ENCODE assay signal across 1 mouse cellular context in the genomic region with DNA sequence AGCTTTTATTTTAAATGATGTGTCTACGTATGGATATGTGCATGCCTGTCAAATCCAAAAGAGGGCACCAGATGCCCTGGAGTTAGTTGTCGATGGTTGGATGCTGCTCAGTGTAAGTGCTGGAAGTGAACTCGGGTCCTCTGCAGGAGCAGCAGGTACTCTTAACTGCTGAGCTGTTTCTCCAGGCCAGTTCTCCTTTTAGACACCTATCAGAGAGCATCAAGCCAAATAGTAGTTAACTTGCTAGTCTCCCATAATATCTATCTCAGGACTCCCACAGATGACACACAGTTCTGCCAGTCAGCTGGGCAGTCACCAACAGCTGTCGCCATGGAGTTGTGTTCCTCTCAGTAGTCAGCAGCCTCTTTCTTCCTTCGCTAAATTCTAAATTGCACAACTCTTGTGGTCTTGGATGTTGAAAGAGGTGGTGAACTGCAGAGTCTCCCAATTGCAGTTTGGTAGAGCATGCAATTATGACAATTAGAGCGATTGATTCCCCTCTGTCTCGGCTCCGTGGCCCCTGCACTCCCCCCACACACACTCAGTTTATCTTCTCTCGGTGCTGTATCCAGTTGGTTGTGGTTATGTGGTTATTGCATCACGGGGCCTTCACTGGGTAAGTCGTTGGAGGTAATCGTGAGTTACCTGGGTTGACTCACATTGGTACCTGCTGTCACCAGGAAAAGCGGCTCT.
A peak's percentile ranks its signal among the peaks of the same experiment; 100 is the strongest.
TF ChIP-seq lines count a peak whose summit lies in the region.

No protein-coding gene starts in this region.

TF ChIP-seq in MEL, 35 proteins besides CTCF, POLR2A, EP300 and RAD21 (continued from another document):
- peak; percentile 27; the same call in 1 of the 2 replicates for TF ChIP-seq SMC3 (IDR thresholded peaks at IDR 0.05; ENCODE audit: low read depth, low read length)
- no peak for TF ChIP-seq USF2 (IDR thresholded peaks at IDR 0.05; ENCODE audit: borderline replicate concordance in 1 of 2, insufficient read depth in 1 of 2, low read depth in 1 of 2, low read length in 2 of 2)
- no peak for TF ChIP-seq POLR2AphosphoS2 (IDR thresholded peaks at IDR 0.05; ENCODE audit: low read length)
- TF ChIP-seq BHLHE40 (IDR thresholded peaks at IDR 0.05; ENCODE audit: borderline replicate concordance, low read depth, low read length), result peak; percentile 50; the same call in 1 of the 2 replicates
- no peak for TF ChIP-seq JUND (IDR thresholded peaks at IDR 0.05; ENCODE audit: low read depth, low read length)
- TF ChIP-seq ELF1 (IDR thresholded peaks at IDR 0.05; ENCODE audit: low read depth, low read length), result no peak
- TF ChIP-seq ZNF384 (IDR thresholded peaks at IDR 0.05; ENCODE audit: low read depth, low read length), result no peak
- 0 out of 2 replicates have a peak, but pooled peaks have one; percentile 10 for TF ChIP-seq UBTF (IDR thresholded peaks at IDR 0.05; ENCODE audit: borderline replicate concordance, insufficient read depth, low read depth, low read length)
- TF ChIP-seq USF1 (IDR thresholded peaks at IDR 0.05; ENCODE audit: low read depth, low read length), result no peak; the same call in 1 of the 2 replicates
- TF ChIP-seq NRF1 (IDR thresholded peaks at IDR 0.05; ENCODE audit: insufficient read depth, low read depth, low read length, poor library complexity, severe bottlenecking), result no peak
- TF ChIP-seq MXI1 (IDR thresholded peaks at IDR 0.05; ENCODE audit: low read depth, low read length), result no peak; the same call in 1 of the 2 replicates
- no peak for TF ChIP-seq KAT2A (conservative IDR thresholded peaks at IDR 0.05; ENCODE audit: low read depth, low read length)
- no peak for TF ChIP-seq NELFE (IDR thresholded peaks at IDR 0.05; ENCODE audit: low read depth, low read length)
- no peak for TF ChIP-seq E2F4 (IDR thresholded peaks at IDR 0.05; ENCODE audit: borderline replicate concordance, low read depth, low read length)
- TF ChIP-seq MEF2A (IDR thresholded peaks at IDR 0.05; ENCODE audit: extremely low read depth, insufficient replicate concordance, low read depth, low read length, poor library complexity, severe bottlenecking), result no peak
- peak; percentile 62 for TF ChIP-seq TBP (IDR thresholded peaks at IDR 0.05; ENCODE audit: low read depth, low read length)
- TF ChIP-seq CHD1 (IDR thresholded peaks at IDR 0.05; ENCODE audit: low read depth, low read length), result no peak
- TF ChIP-seq MAX (IDR thresholded peaks at IDR 0.05; ENCODE audit: low read length), result no peak; the same call in 1 of the 2 replicates
- TF ChIP-seq SIN3A (IDR thresholded peaks at IDR 0.05; ENCODE audit: low read length), result peak; percentile 96
- TF ChIP-seq RCOR1 (IDR thresholded peaks at IDR 0.05; ENCODE audit: low read depth, low read length), result peak; percentile 48; the same call in 1 of the 2 replicates
- TF ChIP-seq MAZ (IDR thresholded peaks at IDR 0.05; ENCODE audit: low read depth, low read length), result no peak
- TF ChIP-seq MYC (IDR thresholded peaks at IDR 0.05; ENCODE audit: low read depth, low read length), result no peak
- peak; percentile 99 for TF ChIP-seq ETS1 (IDR thresholded peaks at IDR 0.05; ENCODE audit: low read depth, low read length)
- TF ChIP-seq GABPA (IDR thresholded peaks at IDR 0.05; ENCODE audit: low read depth, low read length), result no peak
- peak; percentile 3; the same call in 1 of the 2 replicates for TF ChIP-seq ZC3H11A (IDR thresholded peaks at IDR 0.05; ENCODE audit: low read depth, low read length)
- no peak for TF ChIP-seq MAFK (IDR thresholded peaks at IDR 0.05; ENCODE audit: borderline replicate concordance, low read depth, low read length)
- no peak for TF ChIP-seq ZKSCAN1 (IDR thresholded peaks at IDR 0.05; ENCODE audit: low read depth, low read length)
- peak; percentile 69; the same call in 1 of the 2 replicates for TF ChIP-seq MYB (IDR thresholded peaks at IDR 0.05; ENCODE audit: low read depth, low read length)
- TF ChIP-seq GATA1 (IDR thresholded peaks at IDR 0.05; ENCODE audit: low read depth, low read length), result peak; percentile 44; the same call in 1 of the 2 replicates
- TF ChIP-seq POLR2AphosphoS5 (IDR thresholded peaks at IDR 0.05; ENCODE audit: borderline replicate concordance, low read depth, low read length), result no peak
- TF ChIP-seq TCF12 (IDR thresholded peaks at IDR 0.05; ENCODE audit: low read depth, low read length), result peak; percentile 67
- TF ChIP-seq ZMIZ1 (IDR thresholded peaks at IDR 0.05; ENCODE audit: low read depth, low read length), result no peak
